Mouse (Mus musculus) stomach, embryonic 14.5 days (tissue): ENCODE data around the gene Trim3. TPM values are rescaled to one million over a fixed set of nuclear protein-coding genes. Genes with fewer than 3 reads are reported as not detected.

Experiments
- ATAC-seq: fragments of 200-750 bp; cut with Nextera tagmentation; 2 replicates; pipeline ENCODE4 v1.8.0; 2017; ENCODE audit warnings: low read depth, moderate TSS enrichment; ENCODE audit not compliant: insufficient number of reproducible peaks, insufficient read depth, low FRiP score
- H3K27ac ChIP-seq: fragments of 300-500 bp; sonication (generic); 2 replicates; pipeline ENCODE4 v1.5.1; 2014; ENCODE audit warnings: mild to moderate bottlenecking, low read length, moderate library complexity, mixed read lengths
- H3K27me3 ChIP-seq: fragments of 300-500 bp; sonication (generic); 2 replicates; pipeline ENCODE4 v1.6.1; 2014; ENCODE audit warnings: low read length, control low read depth, mixed read lengths; ENCODE audit not compliant: control insufficient read depth, insufficient read depth
- H3K36me3 ChIP-seq: fragments of 300-500 bp; sonication (generic); 2 replicates; pipeline ENCODE4 v1.6.1; 2014; ENCODE audit warnings: mild to moderate bottlenecking, control low read depth, low read length, moderate library complexity, mixed read lengths; ENCODE audit not compliant: control insufficient read depth, insufficient read depth
- H3K4me1 ChIP-seq: fragments of 300-500 bp; sonication (generic); 2 replicates; pipeline ENCODE4 v1.6.1; 2014; ENCODE audit warnings: low read length, control low read depth, mixed read lengths; ENCODE audit not compliant: control insufficient read depth, insufficient read depth
- H3K4me2 ChIP-seq: fragments of 300-500 bp; sonication (generic); replicated peaks from 2 replicates; pipeline ENCODE4 v1.6.1; 2014; ENCODE audit warnings: low read depth, low read length, control low read depth
- H3K4me3 ChIP-seq: fragments of 300-500 bp; sonication (generic); 2 replicates; pipeline ENCODE4 v1.5.1; 2014; ENCODE audit warnings: low read depth, low read length, control low read depth
- H3K9ac ChIP-seq: fragments of 300-500 bp; sonication (generic); replicated peaks from 2 replicates; pipeline ENCODE4 v1.6.1; 2014; ENCODE audit warnings: low read depth, mild to moderate bottlenecking, control low read depth, low read length, moderate library complexity, mixed read lengths
- H3K9me3 ChIP-seq: fragments of 300-500 bp; sonication (generic); 2 replicates; pipeline ENCODE4 v1.6.1; 2016; ENCODE audit warnings: low read depth, low read length, control low read depth; ENCODE audit not compliant: control insufficient read depth
- WGBS: fragments of 180-500 bp; shearing (Covaris S2); extraction: QIAGEN DNeasy Blood & Tissue Kit; methylation state at CpG from one replicate; pipeline ENCODE4 v1.1.7; 2014; 5-methylcytosine and 5-hydroxymethylcytosine counted together
- polyA plus RNA-seq: library from polyadenylated mRNA; unstranded; fragments of >200 nt; fragmentation: Nextera tagmentation; extraction: Ambion mirVana; gene quantifications from 2 replicates; pipeline ENCODE4 v1.2.1, GENCODE M21; 2014

The Trim3 gene
- polyA plus RNA-seq, 1 experiment from 2014 or later: 28.8 TPM

- Histone ChIP-seq H3K27ac (no peak overlapping the region), H3K36me3 (peaks cover 8% of the 10 kb centered on the region), H3K9ac (no peak overlapping the region), H3K9me3 (no peaks in the 10 kb centered on the region), H3K4me3 (no peak overlapping the region), H3K4me2 (no peak overlapping the region), H3K4me1 (0 out of 2 replicates have a peak, but pooled peaks cover 3% of the 10 kb centered on the region), H3K27me3 (no peaks in the 10 kb centered on the region)
- ATAC-seq: no peak
- WGBS: 86% methylated on average over 9 of the region's 9 CpGs
These were observed 74.4 kb downstream of the Trim3 start for GRCm38 (mm10) chr7:105559016-105559415.

- no peak overlapping the region for H3K4me2 ChIP-seq
- peaks cover 8% of the 10 kb centered on the region for H3K36me3 ChIP-seq
- H3K9me3 ChIP-seq: no peaks in the 10 kb centered on the region
- H3K27ac ChIP-seq: no peak overlapping the region
- no peak overlapping the region for H3K4me3 ChIP-seq
- ATAC-seq: no peak
- no peaks in the 10 kb centered on the region for H3K27me3 ChIP-seq
- no peak overlapping the region for H3K9ac ChIP-seq
- H3K4me1 ChIP-seq: 0 out of 2 replicates have a peak, but pooled peaks cover 3% of the 10 kb centered on the region
- 87% methylated on average over 11 of the region's 11 CpGs for WGBS
These were observed 75.7 kb downstream of the Trim3 start for GRCm38 (mm10) chr7:105557671-105558070.

GRCm38 (mm10) chr7:105556406-105556805 is 77.0 kb downstream of the Trim3 start:
- Histone ChIP-seq H3K4me2 (no peak overlapping the region), H3K9ac (no peak overlapping the region), H3K27me3 (no peaks in the 10 kb centered on the region), H3K4me1 (0 out of 2 replicates have a peak, but pooled peaks cover 3% of the 10 kb centered on the region), H3K4me3 (no peak overlapping the region), H3K36me3 (peaks cover 8% of the 10 kb centered on the region), H3K9me3 (no peaks in the 10 kb centered on the region), H3K27ac (no peak overlapping the region)
- ATAC-seq: no peak
- 81% methylated on average over 8 of the region's 8 CpGs for WGBS

GRCm38 (mm10) chr7:105555571-105555970 is 77.8 kb downstream of the Trim3 start:
- no peaks in the 10 kb centered on the region for H3K9me3 ChIP-seq
- WGBS: 83% methylated on average over 10 of the region's 10 CpGs
- H3K27me3 ChIP-seq: no peaks in the 10 kb centered on the region
- no peak overlapping the region for H3K27ac ChIP-seq
- no peak overlapping the region for H3K4me3 ChIP-seq
- H3K4me1 ChIP-seq: 0 out of 2 replicates have a peak, but pooled peaks cover 3% of the 10 kb centered on the region
- no peak overlapping the region for H3K4me2 ChIP-seq
- peaks cover 8% of the 10 kb centered on the region for H3K36me3 ChIP-seq
- no peak overlapping the region for H3K9ac ChIP-seq
- no peak for ATAC-seq

Other genes starting within 250 kb of the Trim3 start
- 40.3 and 41.1 TPM in 2 replicates for gene Fam160a2, start 233.5 kb downstream of the Trim3 start, polyA plus RNA-seq
- gene Cnga4, start 229.0 kb downstream of the Trim3 start, polyA plus RNA-seq: not detected in 2 replicates
- 0.85 and 0.87 TPM in 2 replicates for gene Cckbr, start 207.8 kb downstream of the Trim3 start, polyA plus RNA-seq
- gene Cavin3, start 151.3 kb downstream of the Trim3 start, polyA plus RNA-seq: 113 and 121 TPM in 2 replicates
- gene Smpd1, start 79.2 kb downstream of the Trim3 start, polyA plus RNA-seq: 40.4 and 40.6 TPM in 2 replicates
- gene Apbb1, start 51.9 kb downstream of the Trim3 start, polyA plus RNA-seq: 41.8 and 47.2 TPM in 2 replicates
- gene Hpx, start 33.4 kb downstream of the Trim3 start, polyA plus RNA-seq: 0.38 and 0.46 TPM in 2 replicates
- 203 and 209 TPM in 2 replicates for gene Timm10b, start 6.5 kb upstream of the Trim3 start, polyA plus RNA-seq
- gene Arfip2, start 6.8 kb upstream of the Trim3 start, polyA plus RNA-seq: 88.9 and 94.0 TPM in 2 replicates
- 24.1 and 35.7 TPM in 2 replicates for gene Gm45799, start 7.0 kb upstream of the Trim3 start, polyA plus RNA-seq
- 1.5 and 2.0 TPM in 2 replicates for gene Dnhd1, start 17.3 kb upstream of the Trim3 start, polyA plus RNA-seq
- gene Ilk, start 103.0 kb upstream of the Trim3 start, polyA plus RNA-seq: 373 and 394 TPM in 2 replicates
- gene Rrp8, start 103.8 kb upstream of the Trim3 start, polyA plus RNA-seq: 39.0 and 40.2 TPM in 2 replicates
- 133 and 135 TPM in 2 replicates for gene Taf10, start 110.8 kb upstream of the Trim3 start, polyA plus RNA-seq
- gene Tpp1, start 118.7 kb upstream of the Trim3 start, polyA plus RNA-seq: 79.9 and 80.2 TPM in 2 replicates
- gene Dchs1, start 154.1 kb upstream of the Trim3 start, polyA plus RNA-seq: 18.7 and 20.5 TPM in 2 replicates
- 349 TPM in 2 replicates for gene Mrpl17, start 177.5 kb upstream of the Trim3 start, polyA plus RNA-seq